17 mouse cellular contexts compared by ENCODE assay signal in genomic region chr3:96690298-96690697, GRCm38 (mm10). TPM values are rescaled to one million over a fixed set of nuclear protein-coding genes. Genes with fewer than 3 reads are reported as not detected.
DNase-seq lines count a peak whose midpoint lies in the region; ATAC-seq and TF ChIP-seq lines count a peak whose summit lies in the region.
"Had no signal": no experiment of that assay in that cellular context is flagged by ENCODE, and none has a peak within 500 bp of the region (broad histone marks: within the 10 kb centered on the region; RNA-seq: fewer than 3 reads in every experiment).

No protein-coding gene starts in this region.

- H3K27ac ChIP-seq in hindbrain, postnatal 0 days: no peak overlapping the region
- no peak overlapping the region for H3K27ac ChIP-seq in hindbrain, embryonic 14.5 days
- H3K27ac ChIP-seq in lung, postnatal 0 days (ENCODE audit: low read length): no peak overlapping the region
- no peak overlapping the region for H3K27ac ChIP-seq in MEL (ENCODE audit: control insufficient read depth, low read depth, low read length)
- H3K27ac ChIP-seq: liver, embryonic 13.5 days; stomach, embryonic 15.5 days had no signal

- TF ChIP-seq POLR2A in MEL (IDR thresholded peaks at IDR 0.05; ENCODE audit: control insufficient read depth in 1 of 2, insufficient read depth in 1 of 2, low read depth in 1 of 2, low read length in 2 of 2, poor library complexity in 1 of 2): no peak

- no peaks in the 10 kb centered on the region for H3K4me1 ChIP-seq in hindbrain, postnatal 0 days (ENCODE audit: insufficient read depth, low read length)
- no peaks in the 10 kb centered on the region for H3K4me1 ChIP-seq in hindbrain, embryonic 14.5 days (replicated peaks; ENCODE audit: control insufficient read depth, insufficient read depth, low read length)
- no peaks in the 10 kb centered on the region for H3K4me1 ChIP-seq in lung, postnatal 0 days (ENCODE audit: insufficient read depth, low read depth, low read length)
- peaks cover 13 to 17% of the 10 kb centered on the region in 2 experiments for H3K4me1 ChIP-seq in MEL (ENCODE audit: control insufficient read depth in 1 of 2, insufficient read depth in 2 of 2, low read length in 2 of 2)
- H3K4me1 ChIP-seq: liver, embryonic 13.5 days; stomach, embryonic 15.5 days had no signal

- intact Hi-C loops in left cerebral cortex, postnatal 25 days (cut with DNase I): no loop called here

- no peaks in the 10 kb centered on the region for H3K9me3 ChIP-seq in hindbrain, postnatal 0 days (ENCODE audit: low read length)
- no peaks in the 10 kb centered on the region for H3K9me3 ChIP-seq in hindbrain, embryonic 14.5 days (ENCODE audit: control insufficient read depth, low read length)
- H3K9me3 ChIP-seq in lung, postnatal 0 days (ENCODE audit: low read length): no peaks in the 10 kb centered on the region
- H3K9me3 ChIP-seq in MEL (replicated peaks; ENCODE audit: insufficient read depth, low read length): no peaks in the 10 kb centered on the region
- H3K9me3 ChIP-seq: G1E; liver, embryonic 13.5 days; stomach, embryonic 15.5 days had no signal

- peak; percentile 25 for TF ChIP-seq RAD21 in MEL (IDR thresholded peaks at IDR 0.05; ENCODE audit: low read depth, low read length)

- no peak for DNase-seq in hindbrain, postnatal 0 days (ENCODE audit: low spot score)
- DNase-seq in hindbrain, embryonic 14.5 days (ENCODE audit: low spot score): no peak
- DNase-seq in lung, postnatal 0 days (ENCODE audit: low spot score): no peak
- DNase-seq in lung, adult 18-20 months: no peak
- DNase-seq in MEL (ENCODE audit: low read depth, low spot score): peak; percentile 58
- DNase-seq in naive thymus-derived CD4-positive, alpha-beta T cell, adult 2 months (ENCODE audit: low read depth): peak; percentile 46
- DNase-seq in thymus, postnatal 0 days (ENCODE audit: low spot score): no peak
- DNase-seq in left cerebral cortex, postnatal 25 days (ENCODE audit: low spot score in 2 of 2): no peak
- DNase-seq: adrenal gland, postnatal 25 days; cerebellum, postnatal 10 days; heart, adult 11 months; heart, postnatal 36 days; kidney, adult 11 months; liver, embryonic 13.5 days; thymus, postnatal 4 days had no signal

- TF ChIP-seq EP300 in lung, postnatal 0 days (IDR thresholded peaks at IDR 0.05): no peak
- no peak for TF ChIP-seq EP300 in MEL (IDR thresholded peaks at IDR 0.05; ENCODE audit: low read depth in 1 of 2, low read length in 2 of 2)

- H3K79me2 ChIP-seq in MEL (ENCODE audit: control insufficient read depth, insufficient read depth, low read length, poor library complexity): no peaks in the 10 kb centered on the region

- WGBS in hindbrain, postnatal 0 days: 45% methylated on average over 3 of the region's 3 CpGs
- 55% methylated on average over 3 of the region's 3 CpGs for WGBS in hindbrain, embryonic 14.5 days
- 57% methylated on average over 3 of the region's 3 CpGs for WGBS in lung, postnatal 0 days

- ATAC-seq in hindbrain, postnatal 0 days: no peak
- no peak for ATAC-seq in hindbrain, embryonic 14.5 days (ENCODE audit: low FRiP score)
- no peak for ATAC-seq in lung, postnatal 0 days

- H3K4me2 ChIP-seq in hindbrain, postnatal 0 days (ENCODE audit: low read depth, low read length): no peak overlapping the region
- no peak overlapping the region for H3K4me2 ChIP-seq in hindbrain, embryonic 14.5 days (replicated peaks)
- no peak overlapping the region for H3K4me2 ChIP-seq in lung, postnatal 0 days (replicated peaks; ENCODE audit: low read depth, low read length)
- H3K4me2 ChIP-seq: liver, embryonic 13.5 days; stomach, embryonic 15.5 days had no signal

- no peak overlapping the region for H3K4me3 ChIP-seq in hindbrain, postnatal 0 days (ENCODE audit: low read length)
- H3K4me3 ChIP-seq in hindbrain, embryonic 14.5 days (replicated peaks; ENCODE audit: low read length): no peak overlapping the region
- no peak overlapping the region for H3K4me3 ChIP-seq in lung, postnatal 0 days (ENCODE audit: low read depth, low read length)
- no peak overlapping the region for H3K4me3 ChIP-seq in MEL (ENCODE audit: control insufficient read depth in 1 of 2, insufficient read depth in 1 of 2, low read depth in 2 of 2, low read length in 2 of 2)
- H3K4me3 ChIP-seq: liver, embryonic 13.5 days; stomach, embryonic 15.5 days had no signal

- no peak overlapping the region for H3K9ac ChIP-seq in hindbrain, postnatal 0 days (replicated peaks; ENCODE audit: low read length)
- no peak overlapping the region for H3K9ac ChIP-seq in hindbrain, embryonic 14.5 days
- H3K9ac ChIP-seq in lung, postnatal 0 days (replicated peaks; ENCODE audit: low read depth): no peak overlapping the region
- H3K9ac ChIP-seq in MEL (ENCODE audit: control insufficient read depth, low read depth, low read length, poor library complexity, severe bottlenecking): no peak overlapping the region
- H3K9ac ChIP-seq: liver, embryonic 13.5 days; stomach, embryonic 15.5 days had no signal

- peak; percentile 37 for TF ChIP-seq CTCF in hindbrain, postnatal 0 days (IDR thresholded peaks at IDR 0.05; ENCODE audit: low read depth)
- peak; percentile 53 for TF ChIP-seq CTCF in lung, postnatal 0 days (IDR thresholded peaks at IDR 0.05)
- peak; percentile 27 to 63 (median 44); a peak in 5 of 6 replicates for TF ChIP-seq CTCF in MEL (IDR thresholded peaks at IDR 0.05 in 2 of 3, conservative IDR thresholded peaks at IDR 0.05 in 1 of 3; ENCODE audit: control insufficient read depth in 1 of 3, insufficient read depth in 1 of 3, low read depth in 2 of 3, low read length in 3 of 3, poor library complexity in 1 of 3, severe bottlenecking in 1 of 3)

- H3K27me3 ChIP-seq in hindbrain, postnatal 0 days (ENCODE audit: insufficient read depth, low read length): no peaks in the 10 kb centered on the region
- 0 out of 2 replicates have a peak, but pooled peaks cover 4% of the 10 kb centered on the region for H3K27me3 ChIP-seq in hindbrain, embryonic 14.5 days (ENCODE audit: control insufficient read depth, insufficient read depth, low read length)
- H3K27me3 ChIP-seq in lung, postnatal 0 days (replicated peaks; ENCODE audit: insufficient read depth, low read length): 0 out of 2 replicates have a peak, but pooled peaks cover 3% of the 10 kb centered on the region
- H3K27me3 ChIP-seq in MEL (ENCODE audit: control insufficient read depth in 1 of 2, insufficient read depth in 2 of 2, low read length in 2 of 2): no peaks in the 10 kb centered on the region
- H3K27me3 ChIP-seq: stomach, embryonic 15.5 days had no signal

- H3K36me3 ChIP-seq in hindbrain, postnatal 0 days (ENCODE audit: insufficient read depth, low read length): no peaks in the 10 kb centered on the region
- no peaks in the 10 kb centered on the region for H3K36me3 ChIP-seq in hindbrain, embryonic 14.5 days (replicated peaks; ENCODE audit: control insufficient read depth, insufficient read depth)
- H3K36me3 ChIP-seq in lung, postnatal 0 days (ENCODE audit: insufficient read depth, low read length): no peaks in the 10 kb centered on the region
- peaks cover 0 to 13% of the 10 kb centered on the region in 2 experiments; a peak in 2 of 4 replicates for H3K36me3 ChIP-seq in MEL (ENCODE audit: control insufficient read depth in 1 of 2, insufficient read depth in 2 of 2, low read length in 2 of 2)
- H3K36me3 ChIP-seq: G1E; liver, embryonic 13.5 days; stomach, embryonic 15.5 days had no signal

RNA-seq across cellular contexts. Expression of gene Pias3, which starts 5.9 kb away (rescaled TPM):
- total RNA-seq in hindbrain, postnatal 0 days (2014; rRNA removed): 37.5 and 46.1 TPM in 2 replicates
- 41.3 and 44.3 TPM in 2 replicates for polyA plus RNA-seq in hindbrain, postnatal 0 days (2015; fragmentation: Nextera tagmentation; extraction: Ambion mirVana)
- polyA plus RNA-seq in hindbrain, embryonic 14.5 days (2014; fragmentation: Nextera tagmentation; extraction: Ambion mirVana): 27.5 and 29.3 TPM in 2 replicates
- polyA plus RNA-seq in lung, postnatal 0 days (2015; fragmentation: Nextera tagmentation; extraction: Ambion mirVana): 26.9 and 31.1 TPM in 2 replicates
- 5.9 and 6.0 TPM in 2 replicates for total RNA-seq in MEL (2012; rRNA removed)
- polyA plus RNA-seq in MEL (2012; ENCODE audit: insufficient read depth in 1 of 2, insufficient read length in 2 of 2, low read depth in 1 of 2, low replicate concordance in 2 of 2, missing spikeins in 1 of 2): 10 to 100 TPM in 1 of 2 experiments, not detected in 1; 26.8 TPM
- 11.9 and 12.3 TPM in 2 replicates for polyA plus RNA-seq in thymus, postnatal 0 days (2015; fragmentation: Nextera tagmentation; extraction: Ambion mirVana)
- total RNA-seq in left cerebral cortex, postnatal 25 days (2021): 10 to 100 TPM; 23.4 to 24.5 TPM

RNA-seq across cellular contexts. Expression of gene Nudt17, which starts 18.1 kb away (rescaled TPM):
- total RNA-seq in hindbrain, postnatal 0 days (2014; rRNA removed): 13.0 and 13.4 TPM in 2 replicates
- polyA plus RNA-seq in hindbrain, postnatal 0 days (2015; fragmentation: Nextera tagmentation; extraction: Ambion mirVana): 17.6 and 17.8 TPM in 2 replicates
- polyA plus RNA-seq in hindbrain, embryonic 14.5 days (2014; fragmentation: Nextera tagmentation; extraction: Ambion mirVana): 16.5 and 17.3 TPM in 2 replicates
- polyA plus RNA-seq in lung, postnatal 0 days (2015; fragmentation: Nextera tagmentation; extraction: Ambion mirVana): 5.3 and 5.8 TPM in 2 replicates
- total RNA-seq in MEL (2012; rRNA removed): 2.4 and 2.7 TPM in 2 replicates
- 1 to 10 TPM in 1 of 2 experiments, not detected in 1; 6.5 TPM for polyA plus RNA-seq in MEL (2012; ENCODE audit: insufficient read depth in 1 of 2, insufficient read length in 2 of 2, low read depth in 1 of 2, low replicate concordance in 2 of 2, missing spikeins in 1 of 2)
- polyA plus RNA-seq in thymus, postnatal 0 days (2015; fragmentation: Nextera tagmentation; extraction: Ambion mirVana): 19.5 and 20.7 TPM in 2 replicates
- total RNA-seq in left cerebral cortex, postnatal 25 days (2021): 10 to 100 TPM in 1 of 2 experiments, 1 to 10 TPM in 1; 7.6 to 10.0 TPM

RNA-seq across cellular contexts. Expression of gene Ankrd35, which starts 20.4 kb away (rescaled TPM):
- 2.1 and 6.4 TPM in 2 replicates for total RNA-seq in hindbrain, postnatal 0 days (2014; rRNA removed)
- polyA plus RNA-seq in hindbrain, postnatal 0 days (2015; fragmentation: Nextera tagmentation; extraction: Ambion mirVana): 2.8 and 3.0 TPM in 2 replicates
- polyA plus RNA-seq in hindbrain, embryonic 14.5 days (2014; fragmentation: Nextera tagmentation; extraction: Ambion mirVana): 1.7 and 1.8 TPM in 2 replicates
- polyA plus RNA-seq in lung, postnatal 0 days (2015; fragmentation: Nextera tagmentation; extraction: Ambion mirVana): 0.42 and 0.44 TPM in 2 replicates
- total RNA-seq in MEL (2012; rRNA removed): 0.46 and 0.62 TPM in 2 replicates
- under 1 TPM in 1 of 2 experiments, not detected in 1; 0.77 TPM for polyA plus RNA-seq in MEL (2012; ENCODE audit: insufficient read depth in 1 of 2, insufficient read length in 2 of 2, low read depth in 1 of 2, low replicate concordance in 2 of 2, missing spikeins in 1 of 2)
- 1.5 and 1.9 TPM in 2 replicates for polyA plus RNA-seq in thymus, postnatal 0 days (2015; fragmentation: Nextera tagmentation; extraction: Ambion mirVana)
- 1 to 10 TPM; 6.8 to 7.0 TPM for total RNA-seq in left cerebral cortex, postnatal 25 days (2021)
- total RNA-seq: G1E had no signal
- polyA plus RNA-seq: G1E had no signal

RNA-seq across cellular contexts. Expression of gene Polr3c, which starts 37.1 kb away (rescaled TPM):
- 10.9 and 11.7 TPM in 2 replicates for total RNA-seq in hindbrain, postnatal 0 days (2014; rRNA removed)
- polyA plus RNA-seq in hindbrain, postnatal 0 days (2015; fragmentation: Nextera tagmentation; extraction: Ambion mirVana): 26.3 and 29.1 TPM in 2 replicates
- 28.1 and 28.3 TPM in 2 replicates for polyA plus RNA-seq in hindbrain, embryonic 14.5 days (2014; fragmentation: Nextera tagmentation; extraction: Ambion mirVana)
- polyA plus RNA-seq in lung, postnatal 0 days (2015; fragmentation: Nextera tagmentation; extraction: Ambion mirVana): 17.9 and 19.2 TPM in 2 replicates
- 48.3 and 53.1 TPM in 2 replicates for total RNA-seq in MEL (2012; rRNA removed)
- polyA plus RNA-seq in MEL (2012; ENCODE audit: insufficient read depth in 1 of 2, insufficient read length in 2 of 2, low read depth in 1 of 2, low replicate concordance in 2 of 2, missing spikeins in 1 of 2): 100 to 1,000 TPM; 122 to 224 TPM
- 31.8 and 34.5 TPM in 2 replicates for polyA plus RNA-seq in thymus, postnatal 0 days (2015; fragmentation: Nextera tagmentation; extraction: Ambion mirVana)
- 10 to 100 TPM; 25.0 to 27.5 TPM for total RNA-seq in left cerebral cortex, postnatal 25 days (2021)

RNA-seq across cellular contexts. Expression of gene Rnf115, which starts 37.2 kb away (rescaled TPM):
- total RNA-seq in hindbrain, postnatal 0 days (2014; rRNA removed): 47.9 and 53.8 TPM in 2 replicates
- polyA plus RNA-seq in hindbrain, postnatal 0 days (2015; fragmentation: Nextera tagmentation; extraction: Ambion mirVana): 76.6 and 81.2 TPM in 2 replicates
- 79.4 and 89.2 TPM in 2 replicates for polyA plus RNA-seq in hindbrain, embryonic 14.5 days (2014; fragmentation: Nextera tagmentation; extraction: Ambion mirVana)
- polyA plus RNA-seq in lung, postnatal 0 days (2015; fragmentation: Nextera tagmentation; extraction: Ambion mirVana): 42.8 and 43.3 TPM in 2 replicates
- 43.2 and 52.2 TPM in 2 replicates for total RNA-seq in MEL (2012; rRNA removed)
- polyA plus RNA-seq in MEL (2012; ENCODE audit: insufficient read depth in 1 of 2, insufficient read length in 2 of 2, low read depth in 1 of 2, low replicate concordance in 2 of 2, missing spikeins in 1 of 2): 10 to 100 TPM; 66.1 to 71.8 TPM
- 65.9 and 73.2 TPM in 2 replicates for polyA plus RNA-seq in thymus, postnatal 0 days (2015; fragmentation: Nextera tagmentation; extraction: Ambion mirVana)
- total RNA-seq in left cerebral cortex, postnatal 25 days (2021): 10 to 100 TPM; 68.8 to 70.2 TPM

Comparison
In these comparisons a context has a peak if more than half of its experiments do, and no peak if none do; other contexts are left out.
1. DNase-seq: peak in MEL (single experiment) and naive thymus-derived CD4-positive, alpha-beta T cell, adult 2 months (single experiment); none in hindbrain, postnatal 0 days (single experiment), hindbrain, embryonic 14.5 days (single experiment), lung, postnatal 0 days (single experiment), lung, adult 18-20 months (0 of 2), thymus, postnatal 0 days (single experiment) and left cerebral cortex, postnatal 25 days (0 of 2).
2. Peak in every context shown above with its lines, with median percentiles within 50 percentile points of each other: CTCF ChIP-seq.